Mouse (Mus musculus) erythroblast, embryonic 14.5 days (primary cell): Measurements from ENCODE around the gene Ptpdc1. TPM values are rescaled to one million over a fixed set of nuclear protein-coding genes. Genes with fewer than 3 reads are reported as not detected.

Source experiments
- H3K27me3 ChIP-seq: 2 replicates; pipeline ENCODE4 v1.6.1; 2012; ENCODE audit warnings: inconsistent platforms; ENCODE audit not compliant: control insufficient read depth
- H3K36me3 ChIP-seq: 2 replicates; pipeline ENCODE4 v1.6.1; 2012; ENCODE audit warnings: mild to moderate bottlenecking, inconsistent platforms; ENCODE audit not compliant: control insufficient read depth
- H3K4me1 ChIP-seq: 2 replicates; pipeline ENCODE4 v1.6.1; 2012; ENCODE audit warnings: inconsistent platforms; ENCODE audit not compliant: control insufficient read depth
- H3K4me3 ChIP-seq: replicated peaks from 2 replicates; pipeline ENCODE3; 2012; ENCODE audit warnings: moderate library complexity, mild to moderate bottlenecking, inconsistent platforms
- H3K9me3 ChIP-seq: 2 replicates; pipeline ENCODE4 v1.6.1; 2012; ENCODE audit warnings: low read length, inconsistent platforms, mixed read lengths; ENCODE audit not compliant: control insufficient read depth
- GATA1 ChIP-seq: IDR thresholded peaks from 2 replicates; pipeline ENCODE4 v1.6.1; 2012; ENCODE audit warnings: low read length, inconsistent platforms, mixed read lengths
- TAL1 ChIP-seq: IDR thresholded peaks from 3 replicates; pipeline ENCODE4 v1.6.1; 2012; ENCODE audit warnings: low read length, inconsistent platforms, mixed read lengths
- polyA plus RNA-seq: library from polyadenylated mRNA; stranded (reverse); fragments of >175 nt; gene quantifications from 2 replicates; pipeline ENCODE4 v1.2.3, GENCODE M21; 2012

Ptpdc1 gene
- polyA plus RNA-seq, 1 experiment: not detected

DNA sequence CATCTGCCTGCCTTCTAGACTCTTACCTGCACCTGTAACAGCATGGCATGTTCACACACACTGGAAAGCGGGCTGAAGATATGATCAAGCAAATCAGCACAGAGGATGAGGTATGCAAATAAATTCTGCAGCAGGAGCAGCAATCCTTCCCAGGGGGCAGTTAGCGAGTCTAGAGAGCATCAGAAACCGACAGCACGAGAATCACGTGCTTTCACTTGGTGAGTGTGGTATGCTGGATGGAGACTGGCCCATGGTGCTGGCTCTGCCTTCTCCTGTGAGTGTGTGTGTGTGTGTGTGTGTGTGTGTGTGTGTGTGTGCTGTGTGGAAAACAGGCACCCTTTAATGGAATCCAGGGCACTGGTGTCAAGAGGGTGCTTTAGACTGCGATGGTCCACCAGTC is 48.5 kb downstream of the Ptpdc1 start:
- H3K4me1 ChIP-seq: no peaks in the 10 kb centered on the region

DNA sequence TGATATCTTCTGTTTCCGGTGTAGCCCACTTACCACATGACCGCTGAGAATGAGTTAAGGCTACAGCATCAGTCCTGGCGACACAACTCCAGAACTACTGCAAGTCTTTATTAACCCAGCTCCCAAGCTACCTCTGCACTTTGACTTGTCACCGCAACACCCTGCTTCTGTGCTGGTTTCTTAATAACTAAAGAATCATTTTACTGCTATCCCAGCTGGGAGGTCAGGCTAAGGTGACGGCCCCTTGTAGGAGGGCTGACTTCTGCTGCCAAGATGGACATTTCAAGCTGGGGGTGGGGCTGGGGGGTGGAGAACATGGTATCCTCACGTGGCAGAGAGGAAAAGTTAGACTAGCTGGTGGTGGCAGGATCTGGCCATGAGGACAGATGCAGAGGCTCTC is 50.7 kb downstream of the Ptpdc1 start:
- H3K4me1 ChIP-seq: no peaks in the 10 kb centered on the region
- no peaks in the 10 kb centered on the region for H3K9me3 ChIP-seq
- H3K36me3 ChIP-seq: no peaks in the 10 kb centered on the region
- TF ChIP-seq TAL1 (no peak), GATA1 (no peak)
- peaks cover 2% of the 10 kb centered on the region; the same call in 1 of the 2 replicates for H3K27me3 ChIP-seq
- no peak overlapping the region for H3K4me3 ChIP-seq

More for the DNA sequence above, 48.5 kb downstream of the Ptpdc1 start:
- TF ChIP-seq TAL1 (no peak), GATA1 (no peak)
- Histone ChIP-seq H3K4me3 (no peak overlapping the region), H3K9me3 (no peaks in the 10 kb centered on the region), H3K27me3 (peaks cover 2% of the 10 kb centered on the region; the same call in 1 of the 2 replicates), H3K36me3 (no peaks in the 10 kb centered on the region)

DNA sequence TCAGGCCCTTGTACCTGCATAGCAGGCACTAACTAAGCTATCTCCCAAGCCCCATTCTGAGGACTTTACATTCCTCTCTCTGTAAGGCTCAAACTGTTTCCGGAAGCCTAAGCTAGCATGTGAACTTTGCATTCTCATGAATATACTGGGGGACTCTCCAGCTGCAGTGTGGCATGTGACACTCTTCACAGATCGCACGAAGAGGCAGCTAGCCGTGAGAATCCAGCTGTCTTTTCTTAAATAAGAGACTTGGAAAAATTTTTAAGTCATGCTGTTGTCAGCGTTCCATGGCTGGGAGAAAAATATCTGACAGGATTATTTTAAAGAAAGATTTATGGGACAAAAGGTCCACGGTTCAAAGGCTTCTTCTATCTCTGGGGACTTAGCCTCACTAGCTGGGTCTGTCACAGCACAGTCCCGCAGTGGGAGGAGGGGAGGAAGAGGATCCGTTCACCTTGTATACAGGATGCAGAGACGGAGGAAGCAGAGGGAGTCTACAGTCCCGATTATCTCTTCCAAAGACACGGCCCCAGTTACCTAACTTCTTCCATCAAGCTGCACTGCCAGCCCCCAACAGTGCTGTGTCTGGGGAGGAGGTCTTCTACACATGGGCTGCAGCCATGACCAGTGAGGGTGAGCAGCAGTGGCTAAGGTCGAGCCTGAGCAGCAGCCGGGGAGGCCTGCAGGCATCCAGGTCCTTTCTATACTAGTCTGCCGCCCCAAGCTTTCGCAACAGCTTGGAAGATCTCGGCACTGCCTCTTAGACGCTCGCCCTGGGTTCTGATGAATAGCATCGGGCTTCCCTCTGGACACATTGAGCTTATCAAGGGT is 51.7 kb downstream of the Ptpdc1 start:
- Histone ChIP-seq H3K9me3 (no peaks in the 10 kb centered on the region), H3K27me3 (peaks cover 2% of the 10 kb centered on the region; the same call in 1 of the 2 replicates), H3K4me1 (no peaks in the 10 kb centered on the region), H3K36me3 (no peaks in the 10 kb centered on the region), H3K4me3 (no peak overlapping the region)
- TF ChIP-seq GATA1 (no peak), TAL1 (no peak)

DNA sequence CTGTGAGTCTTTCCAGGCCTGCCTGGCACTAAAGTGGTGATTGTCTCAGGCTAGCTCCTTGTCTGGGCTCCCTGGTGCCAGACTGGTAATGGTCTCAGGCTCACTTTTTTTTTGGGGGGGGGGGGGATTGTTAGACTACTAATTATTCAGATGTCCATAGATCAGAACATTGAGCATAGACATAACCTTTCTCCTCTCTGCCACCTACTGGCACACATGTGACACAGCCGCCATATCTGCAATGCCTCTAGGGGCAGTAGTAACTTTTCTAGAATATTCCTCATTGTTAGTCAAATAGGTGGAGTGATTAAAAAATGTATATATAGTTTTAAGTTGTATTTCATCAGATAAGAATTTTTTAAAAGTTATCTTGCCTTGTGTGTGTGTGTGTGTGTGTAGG is 53.3 kb downstream of the Ptpdc1 start:
- no peaks in the 10 kb centered on the region for H3K4me1 ChIP-seq
- no peaks in the 10 kb centered on the region for H3K9me3 ChIP-seq
- TF ChIP-seq GATA1: no peak
- TF ChIP-seq TAL1: no peak
- H3K4me3 ChIP-seq: no peak overlapping the region
- H3K36me3 ChIP-seq: no peaks in the 10 kb centered on the region
- peaks cover 2% of the 10 kb centered on the region; the same call in 1 of the 2 replicates for H3K27me3 ChIP-seq

DNA sequence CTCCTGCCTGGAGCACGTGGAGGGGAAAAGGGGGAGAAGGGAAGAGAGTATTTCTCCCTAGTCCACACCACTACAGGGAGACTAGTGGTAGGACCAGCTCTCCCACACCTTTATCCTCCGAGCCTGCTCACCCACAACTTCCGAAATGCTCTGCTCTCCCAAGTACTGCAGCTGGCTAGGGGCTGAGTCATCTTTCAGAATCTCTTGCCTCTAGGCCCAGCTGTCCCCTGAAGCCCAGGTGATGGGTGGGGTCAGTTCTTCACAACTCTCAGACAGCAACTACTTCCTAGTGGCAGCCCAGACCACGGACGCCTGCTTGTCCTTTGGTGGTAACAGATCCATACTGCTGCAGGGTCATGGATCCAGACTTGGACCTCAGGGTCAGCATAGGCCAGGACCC is 54.2 kb downstream of the Ptpdc1 start:
- Histone ChIP-seq H3K9me3 (no peaks in the 10 kb centered on the region), H3K4me3 (no peak overlapping the region), H3K27me3 (peaks cover 2% of the 10 kb centered on the region; the same call in 1 of the 2 replicates), H3K4me1 (no peaks in the 10 kb centered on the region), H3K36me3 (no peaks in the 10 kb centered on the region)
- no peak for TF ChIP-seq GATA1
- no peak for TF ChIP-seq TAL1

DNA sequence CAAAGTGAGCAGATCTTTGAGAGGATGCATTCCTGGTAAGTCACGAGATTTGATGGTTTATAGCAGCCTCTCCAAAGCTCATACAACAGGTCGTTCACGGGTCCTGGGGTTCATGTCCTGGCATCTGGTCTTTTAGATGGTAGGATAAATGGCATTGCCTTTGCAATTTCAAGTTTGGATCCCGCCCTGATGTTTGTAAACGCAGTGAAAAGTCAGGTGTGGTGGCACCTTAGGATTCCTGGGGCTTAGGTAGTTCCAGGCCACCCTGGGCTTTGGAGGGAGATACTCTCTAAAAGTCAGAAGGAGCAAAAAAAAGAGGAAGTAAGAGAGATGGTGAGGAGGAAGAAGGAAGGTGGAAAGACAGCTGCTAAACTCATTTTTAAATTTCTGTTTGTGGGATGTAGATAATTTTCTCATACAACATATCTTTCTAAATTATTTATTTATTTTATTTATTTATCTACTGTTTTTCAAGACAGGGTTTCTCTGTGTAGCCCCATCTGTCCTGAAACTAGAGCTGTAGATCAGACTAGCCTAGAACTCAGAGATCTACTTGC is 55.8 kb downstream of the Ptpdc1 start:
- H3K4me3 ChIP-seq: no peak overlapping the region
- H3K36me3 ChIP-seq: no peaks in the 10 kb centered on the region
- TF ChIP-seq TAL1: no peak
- TF ChIP-seq GATA1: no peak
- H3K9me3 ChIP-seq: no peaks in the 10 kb centered on the region
- no peaks in the 10 kb centered on the region for H3K4me1 ChIP-seq
- H3K27me3 ChIP-seq: peaks cover 2% of the 10 kb centered on the region; the same call in 1 of the 2 replicates

DNA sequence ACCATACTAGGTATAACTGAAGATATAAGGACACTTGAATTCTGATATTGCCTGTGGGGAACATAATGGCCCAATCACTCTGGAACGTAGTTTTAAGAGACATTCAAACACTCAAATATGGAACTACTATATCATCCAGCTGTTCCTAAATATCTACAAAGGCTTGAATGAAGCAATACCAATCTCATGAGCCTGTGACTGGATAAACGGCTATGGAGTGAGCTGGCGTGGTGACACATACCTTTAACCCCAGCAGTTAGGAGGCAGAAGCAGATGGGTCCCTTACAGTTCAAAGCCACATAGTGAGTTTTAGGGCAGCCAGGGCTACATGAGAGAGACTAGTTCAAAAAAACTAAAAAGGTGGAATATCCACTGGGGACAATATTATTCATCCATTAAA is 57.8 kb downstream of the Ptpdc1 start:
- Histone ChIP-seq H3K4me1 (no peaks in the 10 kb centered on the region), H3K27me3 (no peaks in the 10 kb centered on the region), H3K9me3 (peaks cover under 1% of the 10 kb centered on the region; the same call in 1 of the 2 replicates), H3K4me3 (no peak overlapping the region), H3K36me3 (no peaks in the 10 kb centered on the region)
- TF ChIP-seq GATA1 (no peak), TAL1 (no peak)

DNA sequence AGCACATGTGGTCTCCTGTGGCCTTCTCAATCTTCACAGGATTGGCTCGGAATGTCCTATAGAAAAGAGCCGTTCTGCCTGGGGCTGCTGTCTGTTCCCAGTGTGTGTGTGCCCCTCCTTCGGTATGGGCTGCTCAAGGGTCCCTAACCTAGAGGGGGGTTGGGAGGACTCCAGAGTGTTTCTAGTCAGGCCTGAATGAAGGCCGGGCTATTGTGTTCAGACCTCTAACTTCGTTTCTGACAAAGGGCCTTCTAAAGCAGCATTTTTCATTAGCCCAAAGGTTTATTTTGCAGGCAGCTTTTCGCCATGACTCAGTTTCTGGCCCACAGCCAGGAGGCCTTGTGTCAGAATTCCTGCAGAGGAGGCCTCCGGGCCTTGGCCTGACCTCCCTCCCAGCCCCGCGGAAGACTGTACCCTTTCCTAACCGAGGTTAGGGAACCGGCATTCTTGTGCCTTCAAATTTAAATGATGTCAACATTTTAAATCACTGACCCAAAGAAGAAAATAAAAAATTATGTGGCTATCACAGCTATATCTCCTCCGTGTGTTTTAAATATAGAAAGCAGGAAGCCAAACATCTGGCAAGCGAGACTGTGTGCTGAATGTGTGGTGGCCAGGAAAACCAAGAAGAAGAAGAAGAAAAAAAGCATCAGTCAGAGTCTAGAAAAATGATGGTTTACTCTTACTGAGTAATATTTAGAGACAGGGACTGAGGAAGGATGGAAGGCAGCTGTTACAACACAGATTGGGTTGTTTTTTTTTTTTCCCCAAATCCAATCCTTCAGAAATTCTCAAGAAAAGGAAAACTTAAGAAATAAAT is 59.1 kb downstream of the Ptpdc1 start:
- no peaks in the 10 kb centered on the region for H3K4me1 ChIP-seq
- TF ChIP-seq GATA1 (no peak), TAL1 (no peak)
- no peak overlapping the region for H3K4me3 ChIP-seq

More for the DNA sequence above, 59.1 kb downstream of the Ptpdc1 start:
- H3K36me3 ChIP-seq: no peaks in the 10 kb centered on the region
- H3K27me3 ChIP-seq: no peaks in the 10 kb centered on the region
- peaks cover 3% of the 10 kb centered on the region; the same call in 1 of the 2 replicates for H3K9me3 ChIP-seq
